Comparison of ENCODE assay signal across 11 mouse cellular contexts in the genomic region with DNA sequence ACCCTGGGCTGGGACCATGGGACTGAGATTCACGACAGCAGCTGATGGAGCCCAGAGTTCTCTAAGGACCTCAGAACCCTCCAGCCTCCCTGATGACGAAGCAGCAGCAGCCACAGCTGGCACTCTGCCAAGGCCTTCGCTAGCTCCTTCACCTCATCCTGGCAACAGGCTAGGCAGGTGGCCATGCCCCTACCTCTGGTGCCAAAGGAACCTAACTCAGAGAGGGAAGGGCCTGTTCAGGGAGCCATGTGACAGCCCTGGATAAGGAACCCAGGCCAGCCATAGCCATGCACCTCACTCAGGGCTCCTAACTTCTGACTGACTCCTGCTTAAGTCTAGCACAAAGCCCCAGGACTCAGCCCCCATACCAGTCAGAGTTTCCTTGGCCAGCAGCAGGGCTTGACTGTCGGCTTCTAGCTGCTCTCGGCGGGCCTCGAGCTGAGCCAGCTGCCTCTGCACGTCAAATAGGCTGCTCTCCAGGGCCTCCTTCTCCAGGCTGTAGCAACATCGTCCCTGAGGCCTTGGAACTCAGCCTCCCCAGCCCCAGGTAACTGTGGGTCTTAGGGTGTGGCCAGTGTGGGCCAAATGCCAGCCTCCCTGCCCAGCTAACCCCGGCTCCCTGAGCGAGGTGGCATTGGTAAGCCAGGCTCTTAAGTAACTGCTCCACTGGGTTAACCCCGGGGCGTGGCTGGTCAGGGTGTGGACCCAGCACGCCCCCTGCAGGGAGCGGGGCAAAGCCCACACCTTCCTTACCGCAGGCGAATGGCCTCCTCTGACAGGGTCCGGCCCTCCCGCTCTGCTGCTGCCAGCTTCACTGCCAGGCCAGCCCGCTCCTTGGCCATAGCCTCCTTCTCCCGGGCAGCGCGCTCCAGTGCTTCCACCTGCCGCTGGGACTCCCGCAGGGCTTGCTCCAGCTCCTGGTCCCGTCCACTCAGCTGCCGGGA. TPM values are rescaled to one million over a fixed set of nuclear protein-coding genes. Genes with fewer than 3 reads are reported as not detected.
DNase-seq lines count a peak whose midpoint lies in the region; ATAC-seq and TF ChIP-seq lines count a peak whose summit lies in the region.
"Had no signal": no experiment of that assay in that cellular context is flagged by ENCODE, and none has a peak within 500 bp of the region (broad histone marks: within the 10 kb centered on the region; RNA-seq: fewer than 3 reads in every experiment).

No protein-coding gene starts in this region.

- no peaks in the 10 kb centered on the region for H3K79me2 ChIP-seq in myocyte (ENCODE audit: control insufficient read depth, insufficient read depth)

- no peak overlapping the region for H3K4me2 ChIP-seq in liver, embryonic 14.5 days (ENCODE audit: low read depth)
- H3K4me2 ChIP-seq in liver, embryonic 11.5 days = no peak overlapping the region
- H3K4me2 ChIP-seq in embryonic facial prominence, embryonic 14.5 days (ENCODE audit: low read depth, low read length) = no peak overlapping the region
- H3K4me2 ChIP-seq in kidney, postnatal 0 days (ENCODE audit: low read length) = no peak overlapping the region
- no peak overlapping the region for H3K4me2 ChIP-seq in myocyte (ENCODE audit: low read depth)

- TF ChIP-seq POLR2A in myocyte (IDR thresholded peaks at IDR 0.05; ENCODE audit: insufficient read length, low read depth) = no peak

- no peaks in the 10 kb centered on the region for H3K27me3 ChIP-seq in liver, embryonic 14.5 days (ENCODE audit: control insufficient read depth, insufficient read depth, low read length)
- no peaks in the 10 kb centered on the region for H3K27me3 ChIP-seq in liver, embryonic 11.5 days (replicated peaks; ENCODE audit: control insufficient read depth, insufficient read depth, low read length)
- H3K27me3 ChIP-seq in embryonic facial prominence, embryonic 14.5 days (replicated peaks; ENCODE audit: control insufficient read depth, insufficient read depth, low read length) = no peaks in the 10 kb centered on the region
- H3K27me3 ChIP-seq in kidney, postnatal 0 days (ENCODE audit: insufficient read depth, low read length) = no peaks in the 10 kb centered on the region
- no peaks in the 10 kb centered on the region for H3K27me3 ChIP-seq in myocyte (ENCODE audit: control insufficient read depth, insufficient read depth, insufficient read length)

- WGBS in liver, embryonic 14.5 days (ENCODE audit: insufficient replicate concordance) = 76% methylated on average over 27 of the region's 27 CpGs
- 84% methylated on average over 27 of the region's 27 CpGs for WGBS in liver, embryonic 11.5 days
- WGBS in embryonic facial prominence, embryonic 14.5 days = 64% methylated on average over 14 of the region's 27 CpGs
- WGBS in kidney, postnatal 0 days = 63% methylated on average over 27 of the region's 27 CpGs

- no peak overlapping the region for H3K9ac ChIP-seq in liver, embryonic 14.5 days (replicated peaks)
- H3K9ac ChIP-seq in liver, embryonic 11.5 days (ENCODE audit: low read depth, low read length) = no peak overlapping the region
- H3K9ac ChIP-seq in embryonic facial prominence, embryonic 14.5 days (ENCODE audit: low read depth, low read length) = 0 out of 2 replicates have a peak overlapping the region, but pooled peaks have one; percentile 1
- H3K9ac ChIP-seq in kidney, postnatal 0 days (ENCODE audit: low read depth, low read length) = no peak overlapping the region

- intact Hi-C loops in left cerebral cortex, postnatal 36 days (cut with DNase I) = no loop called here

- no peaks in the 10 kb centered on the region for H3K36me3 ChIP-seq in liver, embryonic 14.5 days (replicated peaks; ENCODE audit: control insufficient read depth, insufficient read depth, low read depth)
- H3K36me3 ChIP-seq in liver, embryonic 11.5 days (ENCODE audit: control insufficient read depth, insufficient read depth, low read length) = 0 out of 2 replicates have a peak, but pooled peaks cover 5% of the 10 kb centered on the region
- H3K36me3 ChIP-seq in embryonic facial prominence, embryonic 14.5 days (ENCODE audit: control insufficient read depth, insufficient read depth, low read length) = peaks cover 43% of the 10 kb centered on the region
- H3K36me3 ChIP-seq in kidney, postnatal 0 days (ENCODE audit: insufficient read depth, low read length) = peaks cover 60% of the 10 kb centered on the region
- H3K36me3 ChIP-seq in myocyte (ENCODE audit: control insufficient read depth, insufficient read depth) = no peaks in the 10 kb centered on the region

- no peaks in the 10 kb centered on the region for H3K4me1 ChIP-seq in liver, embryonic 14.5 days (replicated peaks; ENCODE audit: control insufficient read depth in 2 of 2, insufficient read depth in 2 of 2, low read length in 1 of 2)
- H3K4me1 ChIP-seq in liver, embryonic 11.5 days (replicated peaks; ENCODE audit: control insufficient read depth, insufficient read depth, low read length) = peaks cover 3% of the 10 kb centered on the region; the same call in 1 of the 2 replicates
- no peaks in the 10 kb centered on the region for H3K4me1 ChIP-seq in embryonic facial prominence, embryonic 14.5 days (ENCODE audit: control insufficient read depth, insufficient read depth, low read length)
- no peaks in the 10 kb centered on the region for H3K4me1 ChIP-seq in kidney, postnatal 0 days (replicated peaks; ENCODE audit: insufficient read depth, low read length)

- no peak overlapping the region for H3K27ac ChIP-seq in liver, embryonic 14.5 days
- no peak overlapping the region for H3K27ac ChIP-seq in liver, embryonic 11.5 days (ENCODE audit: low read depth, low read length)
- no peak overlapping the region; the same call in 1 of the 2 replicates for H3K27ac ChIP-seq in embryonic facial prominence, embryonic 14.5 days (replicated peaks; ENCODE audit: low read depth, low read length)
- no peak overlapping the region for H3K27ac ChIP-seq in kidney, postnatal 0 days
- H3K27ac ChIP-seq: macrophage had no signal

- TF ChIP-seq EP300 in liver, embryonic 14.5 days (IDR thresholded peaks at IDR 0.05; ENCODE audit: low read depth) = no peak

- peak; percentile 33 for TF ChIP-seq CTCF in liver, embryonic 14.5 days (IDR thresholded peaks at IDR 0.05; ENCODE audit: low read depth)
- TF ChIP-seq CTCF in kidney, postnatal 0 days (IDR thresholded peaks at IDR 0.05; ENCODE audit: low read depth) = peak; percentile 41

- no peak overlapping the region for H3ac ChIP-seq in myocyte (ENCODE audit: control insufficient read depth, insufficient read length)

- ATAC-seq in liver, embryonic 14.5 days (ENCODE audit: insufficient read depth) = no peak
- no peak for ATAC-seq in liver, embryonic 11.5 days (replicated peaks; ENCODE audit: low FRiP score)
- no peak for ATAC-seq in embryonic facial prominence, embryonic 14.5 days (ENCODE audit: low read depth)
- ATAC-seq in kidney, postnatal 0 days (replicated peaks; ENCODE audit: low FRiP score, low read depth) = peak; percentile 55; the same call in 1 of the 2 replicates

- H3K4me3 ChIP-seq in liver, embryonic 14.5 days (ENCODE audit: insufficient read depth in 1 of 2, low read depth in 2 of 2, low read length in 2 of 2) = no peak overlapping the region
- H3K4me3 ChIP-seq in liver, embryonic 11.5 days (ENCODE audit: low read depth, low read length) = no peak overlapping the region
- H3K4me3 ChIP-seq in embryonic facial prominence, embryonic 14.5 days (ENCODE audit: low read depth, low read length) = no peak overlapping the region
- H3K4me3 ChIP-seq in kidney, postnatal 0 days (replicated peaks; ENCODE audit: low read depth, low read length) = no peak overlapping the region
- no peak overlapping the region for H3K4me3 ChIP-seq in myocyte

- DNase-seq in liver, embryonic 14.5 days (ENCODE audit: low read depth in 3 of 3, low spot score in 3 of 3) = no peak
- DNase-seq in liver, embryonic 11.5 days (ENCODE audit: low spot score) = no peak
- peak; percentile 62 for DNase-seq in embryonic facial prominence, embryonic 14.5 days (ENCODE audit: low spot score)
- no peak for DNase-seq in kidney, postnatal 0 days (ENCODE audit: low spot score)
- DNase-seq in left cerebral cortex, postnatal 36 days (ENCODE audit: low spot score in 2 of 2) = no peak
- DNase-seq in embryo, embryonic 11 days = no peak
- no peak for DNase-seq in gastrocnemius, postnatal 4 days (ENCODE audit: low spot score in 2 of 2)
- DNase-seq: heart, adult 18-20 months had no signal

- H3K9me3 ChIP-seq in liver, embryonic 14.5 days (ENCODE audit: control insufficient read depth, low read length) = no peaks in the 10 kb centered on the region
- H3K9me3 ChIP-seq in liver, embryonic 11.5 days (ENCODE audit: control insufficient read depth, low read length) = no peaks in the 10 kb centered on the region
- no peaks in the 10 kb centered on the region for H3K9me3 ChIP-seq in embryonic facial prominence, embryonic 14.5 days (ENCODE audit: control insufficient read depth, low read length)
- no peaks in the 10 kb centered on the region for H3K9me3 ChIP-seq in kidney, postnatal 0 days (replicated peaks; ENCODE audit: low read length)

RNA-seq across cellular contexts. Expression of gene Mfap2, which starts 23.7 kb away (rescaled TPM):
- polyA plus RNA-seq in liver, embryonic 14.5 days (2012; rRNA removed) = 7.1 and 10.5 TPM in 2 replicates
- polyA plus RNA-seq in liver, embryonic 14.5 days (2014; fragmentation: Nextera tagmentation; extraction: Ambion mirVana) = 11.0 and 11.6 TPM in 2 replicates
- polyA plus RNA-seq in liver, embryonic 11.5 days (2014; fragmentation: Nextera tagmentation; extraction: Ambion mirVana) = 107 and 128 TPM in 2 replicates
- polyA plus RNA-seq in embryonic facial prominence, embryonic 14.5 days (2014; fragmentation: Nextera tagmentation; extraction: Ambion mirVana) = 745 and 811 TPM in 2 replicates
- 330 and 339 TPM in 2 replicates for polyA plus RNA-seq in kidney, postnatal 0 days (2015; fragmentation: Nextera tagmentation; extraction: Ambion mirVana)
- 0.53 TPM for polyA plus RNA-seq in myocyte (2012; fragmentation: generic; extraction: Trizol)
- total RNA-seq in left cerebral cortex, postnatal 36 days (2021) = 1 to 10 TPM; 3.9 to 5.9 TPM
- 100 to 1,000 TPM; 175 to 183 TPM for total RNA-seq in gastrocnemius, postnatal 4 days (2021)
- polyA plus RNA-seq: macrophage had no signal

RNA-seq across cellular contexts. Expression of gene Crocc, which starts 26.5 kb away (rescaled TPM):
- polyA plus RNA-seq in liver, embryonic 14.5 days (2012; rRNA removed) = 1.3 and 1.7 TPM in 2 replicates
- polyA plus RNA-seq in liver, embryonic 14.5 days (2014; fragmentation: Nextera tagmentation; extraction: Ambion mirVana) = 0.35 and 0.53 TPM in 2 replicates
- 5.0 and 6.0 TPM in 2 replicates for polyA plus RNA-seq in liver, embryonic 11.5 days (2014; fragmentation: Nextera tagmentation; extraction: Ambion mirVana)
- 5.1 and 6.2 TPM in 2 replicates for polyA plus RNA-seq in embryonic facial prominence, embryonic 14.5 days (2014; fragmentation: Nextera tagmentation; extraction: Ambion mirVana)
- 5.9 and 7.8 TPM in 2 replicates for polyA plus RNA-seq in kidney, postnatal 0 days (2015; fragmentation: Nextera tagmentation; extraction: Ambion mirVana)
- polyA plus RNA-seq in myocyte (2012; fragmentation: generic; extraction: Trizol) = 3.9 TPM
- total RNA-seq in left cerebral cortex, postnatal 36 days (2021) = 10 to 100 TPM; 40.3 to 73.7 TPM
- 10 to 100 TPM; 10.4 to 11.6 TPM for total RNA-seq in gastrocnemius, postnatal 4 days (2021)

RNA-seq across cellular contexts. Expression of gene Necap2, which starts 44.3 kb away (rescaled TPM):
- polyA plus RNA-seq in liver, embryonic 14.5 days (2012; rRNA removed) = 58.9 and 60.3 TPM in 2 replicates
- 88.7 and 99.5 TPM in 2 replicates for polyA plus RNA-seq in liver, embryonic 14.5 days (2014; fragmentation: Nextera tagmentation; extraction: Ambion mirVana)
- polyA plus RNA-seq in liver, embryonic 11.5 days (2014; fragmentation: Nextera tagmentation; extraction: Ambion mirVana) = 178 and 180 TPM in 2 replicates
- 66.5 and 78.8 TPM in 2 replicates for polyA plus RNA-seq in embryonic facial prominence, embryonic 14.5 days (2014; fragmentation: Nextera tagmentation; extraction: Ambion mirVana)
- 87.6 and 93.1 TPM in 2 replicates for polyA plus RNA-seq in kidney, postnatal 0 days (2015; fragmentation: Nextera tagmentation; extraction: Ambion mirVana)
- polyA plus RNA-seq in myocyte (2012; fragmentation: generic; extraction: Trizol) = 85.6 TPM
- 10 to 100 TPM; 38.2 to 42.4 TPM for total RNA-seq in left cerebral cortex, postnatal 36 days (2021)
- total RNA-seq in gastrocnemius, postnatal 4 days (2021) = 10 to 100 TPM; 36.8 to 37.8 TPM

RNA-seq across cellular contexts. Expression of gene Atp13a2, which starts 47.2 kb away (rescaled TPM):
- 17.9 and 21.6 TPM in 2 replicates for polyA plus RNA-seq in liver, embryonic 14.5 days (2012; rRNA removed)
- 11.4 and 14.1 TPM in 2 replicates for polyA plus RNA-seq in liver, embryonic 14.5 days (2014; fragmentation: Nextera tagmentation; extraction: Ambion mirVana)
- 41.7 and 42.7 TPM in 2 replicates for polyA plus RNA-seq in liver, embryonic 11.5 days (2014; fragmentation: Nextera tagmentation; extraction: Ambion mirVana)
- polyA plus RNA-seq in embryonic facial prominence, embryonic 14.5 days (2014; fragmentation: Nextera tagmentation; extraction: Ambion mirVana) = 42.9 and 43.5 TPM in 2 replicates
- polyA plus RNA-seq in kidney, postnatal 0 days (2015; fragmentation: Nextera tagmentation; extraction: Ambion mirVana) = 30.6 and 31.9 TPM in 2 replicates
- polyA plus RNA-seq in myocyte (2012; fragmentation: generic; extraction: Trizol) = 22.0 TPM
- 100 to 1,000 TPM; 162 to 171 TPM for total RNA-seq in left cerebral cortex, postnatal 36 days (2021)
- 10 to 100 TPM; 28.4 to 28.6 TPM for total RNA-seq in gastrocnemius, postnatal 4 days (2021)

RNA-seq across cellular contexts. Expression of gene Spata21, which starts 54.3 kb away (rescaled TPM):
- 0.03 TPM in 1 of 2 replicates, not detected in the other for polyA plus RNA-seq in liver, embryonic 14.5 days (2012; rRNA removed)
- not detected in 2 replicates for polyA plus RNA-seq in liver, embryonic 14.5 days (2014; fragmentation: Nextera tagmentation; extraction: Ambion mirVana)
- 0.19 TPM in 1 of 2 replicates, not detected in the other for polyA plus RNA-seq in liver, embryonic 11.5 days (2014; fragmentation: Nextera tagmentation; extraction: Ambion mirVana)
- 0.33 TPM in 1 of 2 replicates, not detected in the other for polyA plus RNA-seq in embryonic facial prominence, embryonic 14.5 days (2014; fragmentation: Nextera tagmentation; extraction: Ambion mirVana)
- polyA plus RNA-seq in kidney, postnatal 0 days (2015; fragmentation: Nextera tagmentation; extraction: Ambion mirVana) = 0.54 and 0.55 TPM in 2 replicates
- polyA plus RNA-seq in myocyte (2012; fragmentation: generic; extraction: Trizol) = not detected
- under 1 TPM; 0.43 to 0.79 TPM for total RNA-seq in left cerebral cortex, postnatal 36 days (2021)
- total RNA-seq in gastrocnemius, postnatal 4 days (2021) = under 1 TPM in 1 of 2 experiments, not detected in 1; 0.76 TPM
- total RNA-seq: adrenal gland, adult 18-20 months; heart, adult 18-20 months had no signal
- polyA plus RNA-seq: macrophage had no signal
